Mouse (Mus musculus): ENCODE results near the gene Kank2. TPM values are rescaled to one million over a fixed set of nuclear protein-coding genes. Genes with fewer than 3 reads are reported as not detected.

Kank2 gene
- 38.6 and 49.6 TPM in 2 replicates for polyA plus RNA-seq (2012; rRNA removed)
- polyA plus RNA-seq (2014; fragmentation: Nextera tagmentation; extraction: Ambion mirVana), result 13.1 and 15.0 TPM in 2 replicates

DNA sequence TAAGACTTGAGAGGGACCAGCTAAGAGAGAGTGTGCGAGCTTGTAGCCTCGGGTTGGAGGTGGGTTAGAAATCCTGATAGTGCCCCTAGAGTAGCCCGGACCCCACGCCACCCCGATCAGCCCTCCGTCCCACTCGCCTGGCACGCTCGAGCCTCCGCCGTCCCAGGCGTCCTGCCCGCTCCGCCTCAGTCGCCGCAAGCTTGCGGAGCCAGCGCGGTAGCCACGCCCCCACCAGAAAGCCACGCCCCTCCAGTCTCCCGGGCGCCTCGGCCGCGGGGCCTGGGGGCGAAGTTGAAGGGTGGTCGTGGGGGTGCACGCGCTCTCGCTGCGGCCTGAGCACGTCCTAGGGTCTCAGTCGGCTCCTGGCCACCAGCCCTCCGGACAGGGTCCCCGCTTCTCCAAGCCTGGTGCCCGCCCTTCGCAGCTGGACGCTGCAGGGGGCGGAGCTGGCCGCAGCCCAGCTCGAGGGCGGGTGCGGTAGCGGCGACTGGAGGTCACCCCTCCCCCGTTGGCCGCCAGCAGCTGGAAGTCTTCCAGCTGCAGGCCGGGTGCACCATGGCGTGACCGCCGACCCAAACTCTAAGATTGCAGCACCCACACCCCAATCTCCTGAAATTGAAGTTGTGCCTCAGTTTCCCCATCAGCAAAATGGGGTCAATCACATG is at the start of gene Kank2:
Gene Kank2, minus strand, starts transcription at position 400 of the 665 bp plus-strand sequence.
- TF ChIP-seq POLR2A (IDR thresholded peaks at IDR 0.05; ENCODE audit: borderline replicate concordance, extremely low read depth, insufficient read depth, insufficient read length), result peak; percentile 92; the same call in 1 of the 2 replicates
- ATAC-seq (ENCODE audit: low FRiP score, low read depth), result peak; percentile 86
- H3K4me1 ChIP-seq (ENCODE audit: control insufficient read depth, insufficient read depth, low read length), result peaks cover 18% of the 10 kb centered on the region
- peak within 1 kb of the TSS; percentile 81 for H3K4me3 ChIP-seq (replicated peaks; ENCODE audit: low read length)
- peaks cover 54% of the 10 kb centered on the region for H3K36me3 ChIP-seq (ENCODE audit: control insufficient read depth, insufficient read depth, low read length)
- H3K9ac ChIP-seq (ENCODE audit: low read depth, low read length, severe bottlenecking), result peak within 1 kb of the TSS; percentile 90
- WGBS, result under 1% methylated on average over 39 of the region's 52 CpGs
- H3K9me3 ChIP-seq (ENCODE audit: control insufficient read depth, low read length), result no peaks in the 10 kb centered on the region
- peak; percentile 70 for DNase-seq (ENCODE audit: low spot score)
- H3K27me3 ChIP-seq (ENCODE audit: control insufficient read depth, insufficient read depth, low read length), result no peaks in the 10 kb centered on the region
- H3K4me2 ChIP-seq (replicated peaks; ENCODE audit: low read depth, low read length, severe bottlenecking), result peak within 1 kb of the TSS; percentile 63
- H3K27ac ChIP-seq (replicated peaks; ENCODE audit: low read depth, low read length), result peak within 1 kb of the TSS; percentile 94

DNA sequence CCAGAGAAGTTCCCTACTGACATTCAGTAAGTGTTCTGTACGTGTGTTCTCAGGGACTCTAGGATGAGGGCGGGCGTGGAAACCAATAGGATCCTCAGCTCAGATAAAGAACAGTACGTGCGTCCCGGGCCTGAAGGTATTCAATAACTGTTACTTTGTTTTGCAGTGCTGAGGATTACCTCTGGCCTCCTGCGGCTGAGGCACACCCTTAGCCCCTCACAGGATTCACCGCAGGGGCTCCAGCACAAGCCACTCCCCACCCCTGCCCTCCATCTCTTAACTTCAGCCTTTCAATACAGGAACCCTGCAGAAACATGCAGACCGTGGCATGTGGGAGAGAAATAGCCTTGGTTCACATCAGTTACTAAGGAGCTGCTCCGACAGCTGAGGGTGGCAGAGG is 49.4 kb upstream of the Kank2 start:
- DNase-seq (ENCODE audit: low spot score) (no peak), ATAC-seq (ENCODE audit: low FRiP score, low read depth) (no peak)
- Histone ChIP-seq H3K9ac (ENCODE audit: low read depth, low read length, severe bottlenecking) (no peak overlapping the region), H3K4me2 (replicated peaks; ENCODE audit: low read depth, low read length, severe bottlenecking) (peak overlapping the region; percentile 45), H3K27me3 (ENCODE audit: control insufficient read depth, insufficient read depth, low read length) (no peaks in the 10 kb centered on the region), H3K27ac (replicated peaks; ENCODE audit: low read depth, low read length) (peak overlapping the region; percentile 75; the same call in 1 of the 2 replicates), H3K4me3 (replicated peaks; ENCODE audit: low read length) (no peak overlapping the region), H3K9me3 (ENCODE audit: control insufficient read depth, low read length) (no peaks in the 10 kb centered on the region), H3K36me3 (ENCODE audit: control insufficient read depth, insufficient read depth, low read length) (peaks cover 27% of the 10 kb centered on the region), H3K4me1 (ENCODE audit: control insufficient read depth, insufficient read depth, low read length) (peaks cover 31% of the 10 kb centered on the region)
- 21% methylated on average over 10 of the region's 10 CpGs for whole genome bisulfite sequencing
- no peak for TF ChIP-seq POLR2A (IDR thresholded peaks at IDR 0.05; ENCODE audit: borderline replicate concordance, extremely low read depth, insufficient read depth, insufficient read length)

DNA sequence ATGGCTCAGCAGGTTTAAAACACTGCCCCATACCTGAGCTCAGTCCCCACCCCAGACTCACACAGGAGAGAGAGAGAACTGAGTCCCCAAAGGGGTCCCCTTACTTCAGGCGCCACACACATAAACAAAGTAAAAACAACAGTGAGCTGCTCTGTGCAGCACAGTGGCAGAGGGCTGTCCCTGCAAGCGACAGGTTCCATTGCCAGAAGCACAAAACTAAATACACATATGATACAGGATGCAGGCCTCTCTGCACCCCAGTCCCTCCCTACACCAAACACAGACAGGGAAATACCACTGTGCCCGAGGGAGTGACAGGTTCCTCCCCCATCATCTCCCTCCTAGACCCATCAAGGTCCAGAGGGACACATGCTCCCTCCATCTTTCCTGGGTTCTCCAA is 48.9 kb upstream of the Kank2 start:
- Histone ChIP-seq H3K36me3 (ENCODE audit: control insufficient read depth, insufficient read depth, low read length) (peaks cover 32% of the 10 kb centered on the region), H3K4me3 (replicated peaks; ENCODE audit: low read length) (no peak overlapping the region), H3K4me1 (ENCODE audit: control insufficient read depth, insufficient read depth, low read length) (peaks cover 31% of the 10 kb centered on the region), H3K27ac (replicated peaks; ENCODE audit: low read depth, low read length) (peak overlapping the region; percentile 75), H3K4me2 (replicated peaks; ENCODE audit: low read depth, low read length, severe bottlenecking) (peak overlapping the region; percentile 45), H3K9me3 (ENCODE audit: control insufficient read depth, low read length) (no peaks in the 10 kb centered on the region), H3K27me3 (ENCODE audit: control insufficient read depth, insufficient read depth, low read length) (no peaks in the 10 kb centered on the region), H3K9ac (ENCODE audit: low read depth, low read length, severe bottlenecking) (peak overlapping the region; percentile 49)
- no peak for TF ChIP-seq POLR2A (IDR thresholded peaks at IDR 0.05; ENCODE audit: borderline replicate concordance, extremely low read depth, insufficient read depth, insufficient read length)
- WGBS, result 9% methylated on average over 3 of the region's 3 CpGs
- DNase-seq (ENCODE audit: low spot score) (no peak), ATAC-seq (ENCODE audit: low FRiP score, low read depth) (no peak; the same call in 1 of the 2 replicates)

DNA sequence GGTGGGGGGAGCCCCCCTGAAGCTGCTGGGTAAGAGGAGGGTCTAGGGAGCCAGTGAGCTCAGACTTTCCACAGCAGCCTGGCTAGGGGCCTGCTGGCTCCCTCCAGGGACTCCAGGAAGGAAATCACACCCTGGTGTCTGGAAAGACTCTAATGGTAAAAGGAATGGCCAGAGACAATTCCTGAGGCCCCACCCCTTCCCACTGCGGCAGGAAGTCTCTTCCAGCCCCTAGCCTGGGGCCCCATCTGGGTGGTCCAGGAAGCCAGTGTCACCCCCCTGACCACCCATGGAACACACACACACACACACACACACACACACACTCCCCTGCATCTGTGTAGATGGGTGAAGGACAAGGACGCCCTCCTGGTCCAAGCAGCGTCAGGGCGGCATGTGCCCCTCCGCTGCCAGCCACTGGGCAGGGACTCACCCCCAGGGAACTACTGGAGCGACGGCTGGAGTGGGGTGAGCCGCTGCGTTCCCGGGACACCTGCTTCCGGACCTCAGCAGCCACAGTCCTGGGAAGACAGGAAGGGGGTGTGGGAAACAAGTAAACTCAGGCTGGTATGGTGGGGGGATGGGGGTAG is 48.3 kb upstream of the Kank2 start:
- H3K9ac ChIP-seq (ENCODE audit: low read depth, low read length, severe bottlenecking), result peak overlapping the region; percentile 49
- H3K9me3 ChIP-seq (ENCODE audit: control insufficient read depth, low read length), result no peaks in the 10 kb centered on the region
- H3K4me2 ChIP-seq (replicated peaks; ENCODE audit: low read depth, low read length, severe bottlenecking), result peak overlapping the region; percentile 45
- under 1% methylated on average over 11 of the region's 11 CpGs for WGBS
- peak overlapping the region; percentile 16; the same call in 1 of the 2 replicates for H3K4me3 ChIP-seq (replicated peaks; ENCODE audit: low read length)
- H3K27ac ChIP-seq (replicated peaks; ENCODE audit: low read depth, low read length), result peak overlapping the region; percentile 75
- DNase-seq (ENCODE audit: low spot score), result peak; percentile 63
- no peaks in the 10 kb centered on the region for H3K27me3 ChIP-seq (ENCODE audit: control insufficient read depth, insufficient read depth, low read length)
- H3K4me1 ChIP-seq (ENCODE audit: control insufficient read depth, insufficient read depth, low read length), result peaks cover 31% of the 10 kb centered on the region
- peaks cover 38% of the 10 kb centered on the region for H3K36me3 ChIP-seq (ENCODE audit: control insufficient read depth, insufficient read depth, low read length)
- peak; percentile 59 for ATAC-seq (ENCODE audit: low FRiP score, low read depth)
- no peak for TF ChIP-seq POLR2A (IDR thresholded peaks at IDR 0.05; ENCODE audit: borderline replicate concordance, extremely low read depth, insufficient read depth, insufficient read length)

DNA sequence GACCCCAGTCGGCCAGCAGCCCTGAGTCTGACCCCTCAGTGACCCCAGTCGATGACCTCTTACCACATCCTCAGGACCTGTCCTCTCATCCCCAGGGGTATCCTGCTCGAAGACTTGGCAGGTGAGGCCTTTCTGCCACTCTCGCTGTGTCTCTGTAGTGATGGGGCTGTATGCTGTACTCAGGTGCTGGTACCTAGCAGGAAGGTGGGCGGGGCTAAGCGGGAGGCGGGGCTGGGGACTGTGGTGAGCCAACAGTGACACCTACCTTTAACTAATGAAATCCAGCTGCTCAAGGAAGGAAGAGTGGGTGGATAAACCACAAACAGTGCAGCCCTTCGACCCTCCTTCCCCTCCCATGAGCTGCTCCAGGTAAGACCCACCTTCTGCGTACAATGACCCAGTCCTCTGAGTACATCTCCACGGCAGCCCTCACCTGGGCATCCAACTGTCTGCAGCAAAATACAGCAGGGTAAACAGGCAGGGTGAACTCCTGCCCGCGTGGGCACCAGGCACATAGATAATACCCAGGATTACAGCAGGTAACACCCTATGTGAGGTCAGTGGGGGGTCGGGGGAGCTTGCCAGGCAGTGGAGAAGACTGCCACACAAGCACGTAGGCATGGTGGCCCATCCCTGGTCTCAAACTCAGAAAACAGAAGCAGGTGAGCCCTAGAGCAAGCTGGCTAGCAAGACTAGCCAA is 47.0 kb upstream of the Kank2 start:
- Histone ChIP-seq H3K4me3 (replicated peaks; ENCODE audit: low read length) (no peak overlapping the region), H3K4me1 (ENCODE audit: control insufficient read depth, insufficient read depth, low read length) (peaks cover 28% of the 10 kb centered on the region), H3K27ac (replicated peaks; ENCODE audit: low read depth, low read length) (no peak overlapping the region)

More for the DNA sequence above, 47.0 kb upstream of the Kank2 start:
- TF ChIP-seq POLR2A (IDR thresholded peaks at IDR 0.05; ENCODE audit: borderline replicate concordance, extremely low read depth, insufficient read depth, insufficient read length), result no peak
- Histone ChIP-seq H3K9me3 (ENCODE audit: control insufficient read depth, low read length) (no peaks in the 10 kb centered on the region), H3K27me3 (ENCODE audit: control insufficient read depth, insufficient read depth, low read length) (no peaks in the 10 kb centered on the region), H3K36me3 (ENCODE audit: control insufficient read depth, insufficient read depth, low read length) (peaks cover 39% of the 10 kb centered on the region), H3K4me2 (replicated peaks; ENCODE audit: low read depth, low read length, severe bottlenecking) (no peak overlapping the region), H3K9ac (ENCODE audit: low read depth, low read length, severe bottlenecking) (no peak overlapping the region)
- DNase-seq (ENCODE audit: low spot score) (no peak), ATAC-seq (ENCODE audit: low FRiP score, low read depth) (no peak)
- 38% methylated on average over 14 of the region's 14 CpGs for WGBS
